Mouse (Mus musculus): Measurements from ENCODE around the gene Adgrf5. TPM values are rescaled to one million over a fixed set of nuclear protein-coding genes. Genes with fewer than 3 reads are reported as not detected.

Gene Adgrf5
- polyA plus RNA-seq, 1 experiment from 2014 or later = 12.2 TPM

Other genes with a start within 250 kb of the Adgrf5 start
- not detected in 2 replicates for gene Adgrf1, start 90.1 kb upstream of the Adgrf5 start, polyA plus RNA-seq (2016; fragmentation: Nextera tagmentation; extraction: Ambion mirVana)
- gene Mep1a, start 142.4 kb downstream of the Adgrf5 start, polyA plus RNA-seq (2016; fragmentation: Nextera tagmentation; extraction: Ambion mirVana) = 0.10 TPM in 1 of 2 replicates, not detected in the other
- 0.20 TPM in 1 of 2 replicates, not detected in the other for gene Ankrd66, start 183.2 kb downstream of the Adgrf5 start, polyA plus RNA-seq (2016; fragmentation: Nextera tagmentation; extraction: Ambion mirVana)
- 16.3 and 18.8 TPM in 2 replicates for gene Pla2g7, start 207.6 kb downstream of the Adgrf5 start, polyA plus RNA-seq (2016; fragmentation: Nextera tagmentation; extraction: Ambion mirVana)